Mouse (Mus musculus) yolk sac, embryonic 10.5 days (tissue): Measurements from ENCODE around the gene Hhipl1.

Experiments
- DNase-seq: peaks from one replicate; pipeline ENCODE4 v3.0.0-alpha.2; 2017; ENCODE audit warnings: low spot score

The Hhipl1 gene

GRCm38 (mm10) chr12:108313244-108313772, 7.2 kb downstream of the Hhipl1 start:
- no peak for DNase-seq

- DNase-seq, result no peak
Observed at GRCm38 (mm10) chr12:108315818-108316217, 9.7 kb downstream of the Hhipl1 start.

- DNase-seq, result no peak
Observed at GRCm38 (mm10) chr12:108316655-108317054, 10.6 kb downstream of the Hhipl1 start.

GRCm38 (mm10) chr12:108317201-108317738, 11.2 kb downstream of the Hhipl1 start:
- no peak for DNase-seq

- DNase-seq, result no peak
Observed at GRCm38 (mm10) chr12:108317826-108318430, 11.9 kb downstream of the Hhipl1 start.

GRCm38 (mm10) chr12:108318499-108318898, 12.4 kb downstream of the Hhipl1 start:
- DNase-seq, result no peak

DNA sequence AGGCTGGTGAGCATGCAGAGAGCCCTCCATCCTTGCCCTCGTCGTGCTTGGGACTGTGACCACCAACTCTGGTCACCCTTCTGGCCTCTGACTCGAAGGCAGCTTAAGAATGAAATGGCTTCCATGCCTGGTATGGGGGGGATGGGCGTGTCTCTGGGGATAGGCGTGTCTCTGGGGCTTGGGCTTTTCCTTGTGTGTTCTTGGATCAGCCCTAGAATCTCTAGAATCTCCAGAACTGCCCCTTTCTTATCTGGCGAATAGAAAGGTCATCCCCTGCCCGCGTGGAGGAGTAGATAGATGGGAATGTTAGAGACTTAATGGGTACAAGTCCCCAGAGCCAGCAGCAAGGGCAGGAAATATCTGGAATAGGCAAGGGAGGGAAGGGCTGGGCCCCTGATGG, 14.0 kb downstream of the Hhipl1 start:
- no peak for DNase-seq

DNA sequence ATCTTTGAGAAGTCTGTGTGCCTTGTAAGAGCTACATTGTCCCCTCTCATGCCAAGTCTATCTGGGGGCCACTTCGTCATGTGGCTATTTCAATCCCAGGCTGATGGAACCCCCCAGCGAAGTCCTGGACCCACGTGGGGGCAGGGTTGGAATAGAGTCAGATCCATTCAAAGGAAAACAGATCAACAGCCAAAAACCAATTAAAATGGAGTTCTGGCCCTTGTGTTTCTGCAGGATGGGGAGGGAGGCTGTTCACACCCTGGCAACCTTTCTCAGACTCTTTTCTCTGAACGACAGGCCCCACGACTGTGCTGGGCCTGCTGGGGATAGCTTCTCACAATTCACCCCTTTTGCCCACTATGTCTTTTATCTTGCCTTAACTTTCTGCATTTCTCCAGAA, 20.3 kb downstream of the Hhipl1 start:
- no peak for DNase-seq

- no peak for DNase-seq
Observed at GRCm38 (mm10) chr12:108327889-108328491, 21.9 kb downstream of the Hhipl1 start.

GRCm38 (mm10) chr12:108333056-108333455, 27.0 kb downstream of the Hhipl1 start:
- DNase-seq, result peak; percentile 81

- no peak for DNase-seq
Observed at GRCm38 (mm10) chr12:108333481-108333882, 27.4 kb downstream of the Hhipl1 start.

DNA sequence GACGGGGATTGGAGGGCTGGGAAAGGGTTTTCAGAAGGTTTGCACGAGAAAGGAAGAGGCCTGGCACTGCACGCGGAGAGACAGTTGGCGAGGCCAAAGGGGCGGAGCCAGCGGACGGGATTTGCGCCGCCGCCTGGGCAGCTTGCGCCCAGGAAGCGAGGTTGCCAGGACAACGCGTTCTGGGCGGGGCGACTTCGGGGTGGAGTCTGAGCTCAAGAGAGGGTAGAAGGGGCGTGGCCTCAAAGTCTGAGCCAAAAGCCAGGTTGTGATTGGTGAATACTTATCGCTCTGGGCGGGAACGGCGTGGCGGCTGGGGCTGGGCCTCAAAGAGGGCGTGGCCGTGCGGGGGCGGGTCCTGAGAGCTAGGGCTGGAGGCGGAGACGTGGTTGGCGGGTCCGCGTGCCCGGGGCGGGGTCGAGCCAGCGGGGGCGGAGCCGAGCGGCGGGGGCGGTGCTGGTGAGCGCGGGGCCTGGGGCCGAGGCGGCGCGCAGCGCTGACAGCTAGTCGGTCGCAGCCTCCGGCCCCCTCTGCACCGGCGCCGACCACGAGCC, 27.9 kb downstream of the Hhipl1 start, which contains the start of gene Cyp46a1:
TSS of gene Cyp46a1 (plus strand) at position 487 of the 551 bp plus-strand sequence.
- peak; percentile 100 for DNase-seq

DNA sequence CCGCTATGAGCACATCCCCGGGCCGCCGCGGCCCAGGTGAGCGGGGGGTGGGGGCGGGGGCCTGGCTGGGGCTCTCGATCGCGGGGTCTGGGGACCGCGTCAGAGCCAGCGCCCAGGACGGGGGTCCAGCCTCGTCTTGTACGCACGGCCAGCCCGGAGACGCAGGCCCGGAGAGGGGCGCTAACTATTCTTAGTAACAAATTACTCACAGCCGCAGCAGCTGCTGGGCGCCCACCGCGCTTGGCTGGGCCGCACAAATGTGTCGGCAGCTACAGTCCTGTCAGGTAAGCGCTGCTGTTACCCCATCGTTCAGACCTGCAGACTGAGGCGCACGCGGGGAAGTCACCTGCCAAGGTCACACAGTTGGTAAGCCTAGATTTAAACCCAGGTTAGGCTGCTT, 28.5 kb downstream of the Hhipl1 start:
- DNase-seq, result no peak

DNA sequence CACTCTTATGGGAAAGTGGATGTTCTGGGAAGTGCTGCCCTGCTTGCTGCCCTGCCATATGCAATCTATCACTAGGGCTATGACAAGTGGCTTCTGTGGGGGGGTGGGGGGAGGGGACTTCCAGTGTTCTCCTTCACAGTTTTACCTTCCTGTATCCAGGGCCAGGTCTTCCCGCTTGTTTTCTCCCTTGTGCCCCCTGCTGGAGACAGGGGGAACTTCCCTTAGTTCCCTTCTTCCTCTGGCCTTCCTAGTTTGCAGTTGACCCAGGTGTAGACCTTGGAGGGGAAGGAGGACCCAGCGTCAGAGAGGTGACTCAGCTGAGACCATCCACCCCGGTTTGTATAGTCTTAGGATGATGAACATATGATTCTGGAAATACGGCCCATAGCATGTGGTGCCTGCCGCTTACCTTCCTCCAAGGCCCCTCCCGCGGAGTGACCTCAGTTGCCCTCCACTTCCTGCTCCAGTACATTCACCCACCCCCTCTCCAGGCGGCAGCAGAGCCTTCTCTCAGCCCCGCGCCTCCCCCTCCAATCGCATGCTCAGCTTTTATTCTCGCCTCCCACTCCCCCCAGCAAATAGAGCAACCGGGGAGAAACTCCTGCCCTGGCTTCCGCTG, 32.6 kb downstream of the Hhipl1 start:
- peak; percentile 52 for DNase-seq

DNA sequence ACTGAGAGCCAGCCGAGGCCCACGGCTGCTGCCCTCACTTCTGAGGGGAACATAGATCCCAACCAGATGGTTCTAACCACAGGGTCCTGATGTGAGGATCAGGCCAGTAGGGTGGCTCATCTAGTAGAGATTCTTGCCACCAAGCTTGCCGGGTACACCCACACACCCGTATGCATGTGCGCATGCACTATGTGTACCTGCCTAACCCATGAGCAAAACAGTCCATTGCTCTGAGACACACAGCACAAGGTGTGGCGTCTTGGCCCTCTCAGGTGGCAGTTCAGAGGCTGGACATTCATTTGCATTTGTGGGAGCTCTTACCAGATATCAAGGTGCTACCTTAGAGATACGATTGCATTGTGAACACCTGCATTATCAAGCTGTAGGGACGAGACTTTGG, 42.1 kb downstream of the Hhipl1 start:
- no peak for DNase-seq

GRCm38 (mm10) chr12:108349026-108349425, 43.0 kb downstream of the Hhipl1 start:
- no peak for DNase-seq

GRCm38 (mm10) chr12:108350931-108351330, 44.9 kb downstream of the Hhipl1 start:
- DNase-seq, result no peak

DNA sequence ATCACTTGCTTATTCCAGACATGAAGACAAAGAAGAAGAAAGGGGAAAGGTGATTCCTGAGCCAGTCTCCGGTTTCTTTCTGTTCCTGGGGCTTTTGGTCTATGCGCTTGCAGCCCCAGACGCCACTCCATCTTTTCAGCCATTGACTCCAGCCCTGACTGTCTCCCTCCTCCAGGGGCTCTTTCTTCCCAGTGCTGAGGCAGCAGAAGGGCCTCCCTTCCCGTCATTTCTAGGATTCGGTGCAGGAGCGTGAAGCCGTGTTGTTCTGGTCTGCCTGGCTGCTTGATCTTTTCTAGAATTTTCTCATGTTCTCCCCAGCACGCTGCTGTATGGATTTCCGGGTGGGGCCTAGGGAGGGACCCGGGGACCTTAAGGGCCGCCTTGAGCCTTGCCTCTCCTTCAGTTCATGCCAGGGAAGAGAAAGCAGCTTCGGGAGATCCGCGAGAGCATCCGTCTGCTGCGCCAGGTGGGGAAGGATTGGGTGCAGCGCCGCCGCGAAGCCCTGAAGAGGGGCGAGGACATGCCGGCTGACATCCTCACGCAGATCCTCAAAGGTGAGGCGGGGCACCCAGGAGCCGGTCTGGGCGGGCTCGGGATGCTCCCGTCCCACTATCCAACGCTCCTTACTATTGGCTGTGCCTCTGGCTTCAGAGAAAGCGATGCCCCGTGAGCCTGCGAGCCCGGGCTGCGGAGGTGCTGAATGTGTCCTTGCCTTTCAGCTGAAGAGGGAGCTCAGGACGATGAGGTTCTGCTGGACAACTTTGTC, 46.5 kb downstream of the Hhipl1 start:
- no peak for DNase-seq

DNA sequence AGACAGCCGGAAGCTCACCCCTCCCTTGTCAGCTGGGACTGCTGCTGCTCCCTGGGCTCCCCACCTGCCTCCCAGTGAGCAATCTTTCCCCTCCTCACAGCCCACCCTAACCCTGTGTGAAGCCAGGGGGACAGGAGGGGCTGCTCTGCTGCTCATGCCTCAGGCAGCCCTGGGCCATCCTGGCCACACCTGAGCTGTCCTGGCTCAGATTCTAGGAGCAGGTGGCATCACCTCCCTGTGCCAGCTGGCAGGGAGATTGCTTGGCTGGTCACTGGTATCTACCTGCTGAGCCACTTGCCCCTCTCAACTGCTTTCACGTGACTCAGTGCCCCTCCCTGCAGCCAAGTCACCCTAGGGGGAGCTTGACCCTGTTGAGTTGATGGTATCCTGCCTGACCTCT, 48.2 kb downstream of the Hhipl1 start:
- no peak for DNase-seq

- DNase-seq, result no peak
Observed at GRCm38 (mm10) chr12:108355271-108355670, 49.2 kb downstream of the Hhipl1 start.

- DNase-seq, result no peak
Observed at GRCm38 (mm10) chr12:108355986-108356385, 49.9 kb downstream of the Hhipl1 start.

GRCm38 (mm10) chr12:108363796-108364195, 57.7 kb downstream of the Hhipl1 start:
- DNase-seq, result peak; percentile 72
